Mouse (Mus musculus) cerebellum, postnatal 4 days (tissue): ENCODE measurements at regions not wholly inside any gene's neighbourhood (a gene's known extent, or its start where the extent isn't known, plus 50 kb on each side); places are given as distances from the start of the nearest gene placed in this dataset.

Experiments used
- DNase-seq, 2 experiments: peaks; one replicate each; pipeline ENCODE4 v3.0.0; 2022; ENCODE audit warnings: low spot score in 2 of 2, mixed read lengths in 1 of 2

DNA sequence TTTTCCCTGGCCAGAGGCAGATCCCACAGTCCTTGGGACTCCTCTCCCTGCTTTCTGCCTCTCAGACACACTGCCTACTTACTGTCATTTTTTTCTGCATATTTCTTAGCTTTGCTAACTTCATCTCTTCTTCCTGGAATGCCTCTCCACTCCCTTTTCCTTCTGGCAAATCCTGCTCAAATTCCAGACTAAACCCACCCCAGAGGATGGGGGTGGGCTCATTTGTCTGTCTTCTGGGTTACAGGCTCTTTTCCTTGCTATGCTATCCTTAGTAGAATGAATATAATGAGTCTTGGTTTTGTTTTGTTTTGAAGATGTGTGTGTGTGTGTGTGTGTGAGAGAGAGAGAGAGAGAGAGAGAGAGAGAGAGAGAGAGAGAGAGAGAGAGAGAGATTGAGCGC lies 51.9 kb upstream of the Klf9 start:
- no peak for DNase-seq

DNA sequence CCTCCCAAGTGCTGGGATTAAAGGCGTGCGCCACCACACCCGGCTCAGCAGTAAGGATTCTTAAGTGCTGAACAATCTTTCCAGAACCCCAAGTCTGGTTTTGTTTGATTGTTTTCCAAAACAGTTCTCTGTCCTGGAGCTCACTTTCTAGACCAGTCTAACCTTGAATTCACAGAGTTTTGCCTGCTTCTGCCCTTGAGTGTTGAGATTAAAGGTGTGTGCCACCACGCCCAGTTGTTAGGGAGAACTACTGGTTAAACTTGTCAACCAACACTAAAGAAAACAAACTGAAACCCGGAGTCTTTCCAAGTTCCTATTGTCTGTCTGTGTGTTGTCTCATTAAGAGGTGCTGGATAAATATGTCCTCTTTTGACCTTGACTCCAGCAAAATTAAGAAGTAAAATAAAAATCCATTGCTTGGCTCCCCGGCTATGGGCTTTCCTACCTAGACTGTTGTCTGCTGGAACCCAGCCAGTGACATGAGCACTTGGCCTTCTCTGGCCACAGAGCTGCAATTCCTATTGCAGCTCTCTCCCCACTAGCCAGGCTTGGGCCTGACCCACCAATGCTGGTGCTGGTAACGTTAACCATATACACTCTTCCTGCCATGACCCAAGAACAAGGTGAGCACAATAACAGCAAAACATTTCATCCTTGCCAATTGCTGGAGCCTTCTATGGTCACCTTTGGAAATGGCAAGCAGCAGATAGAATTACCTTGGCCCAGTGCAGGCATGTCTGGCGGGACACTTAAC lies 51.1 kb upstream of the Klf9 start:
- DNase-seq, result no peak
